Mouse (Mus musculus) thymus, adult 2 months (tissue): ENCODE measurements around the gene Ercc1. TPM values are rescaled to one million over a fixed set of nuclear protein-coding genes. Genes with fewer than 3 reads are reported as not detected.

Experiments used
- DNase-seq: peaks from one replicate; pipeline ENCODE4 v3.0.0; 2021
- H3K27ac ChIP-seq: fragments of 200-500 bp; 2 replicates; pipeline ENCODE4 v1.5.1; 2012; ENCODE audit warnings: low read length, control low read depth; ENCODE audit not compliant: control insufficient read depth, insufficient read depth
- H3K27me3 ChIP-seq: fragments of 200-500 bp; 2 replicates; pipeline ENCODE4 v1.6.1; 2012; ENCODE audit warnings: mild to moderate bottlenecking, low read length, moderate library complexity, mixed read lengths; ENCODE audit not compliant: control insufficient read depth, insufficient read depth
- H3K36me3 ChIP-seq: fragments of 200-500 bp; 2 replicates; pipeline ENCODE4 v1.6.1; 2012; ENCODE audit warnings: mild to moderate bottlenecking, low read length, moderate library complexity; ENCODE audit not compliant: control insufficient read depth, insufficient read depth
- H3K4me1 ChIP-seq: fragments of 200-500 bp; replicated peaks from 2 replicates; pipeline ENCODE4 v1.6.1; 2012; ENCODE audit warnings: low read length; ENCODE audit not compliant: control insufficient read depth, insufficient read depth
- H3K4me3 ChIP-seq: fragments of 200-500 bp; 2 replicates; pipeline ENCODE4 v1.5.1; 2012; ENCODE audit warnings: mild to moderate bottlenecking, low read length, control low read depth, moderate library complexity; ENCODE audit not compliant: control insufficient read depth, insufficient read depth
- CTCF ChIP-seq: fragments of 200-500 bp; IDR thresholded peaks from 2 replicates; pipeline ENCODE4 v1.5.1; 2012; ENCODE audit warnings: mild to moderate bottlenecking, control low read depth, low read length, moderate library complexity, borderline replicate concordance; ENCODE audit not compliant: control insufficient read depth, poor library complexity, insufficient read depth; ENCODE audit errors: extremely low read depth
- POLR2A ChIP-seq: fragments of 200-500 bp; IDR thresholded peaks from 2 replicates; pipeline ENCODE4 v1.6.1; 2012; ENCODE audit warnings: mild to moderate bottlenecking, low read length, control low read depth, moderate library complexity; ENCODE audit not compliant: control insufficient read depth, poor library complexity, insufficient read depth; ENCODE audit errors: extremely low read depth
- WGBS: fragments of 180-500 bp; shearing (Covaris S2); methylation state at CpG from one replicate; pipeline ENCODE4 v1.1.7; 2018; 5-methylcytosine and 5-hydroxymethylcytosine counted together
- polyA plus RNA-seq: library from polyadenylated mRNA; depleted of rRNA; stranded (reverse); fragments of >200 nt; gene quantifications from 2 replicates; pipeline ENCODE4 v1.2.3, GENCODE M21; 2012; rRNA removed

The Ercc1 gene
- polyA plus RNA-seq, 1 experiment: 63.6 TPM

- no peak for TF ChIP-seq CTCF
- H3K36me3 ChIP-seq: no peaks in the 10 kb centered on the region
- 54% methylated on average over 7 of the region's 7 CpGs for WGBS
These were observed 59.9 kb downstream of the Ercc1 start, which contains the start of gene Ckm for GRCm38 (mm10) chr7:19404476-19404875. Ckm (plus strand) TSS chr7:19404776.

GRCm38 (mm10) chr7:19405417-19405816, 60.8 kb downstream of the Ercc1 start:
- Histone ChIP-seq H3K27ac (no peak overlapping the region), H3K4me1 (peaks cover 15% of the 10 kb centered on the region), H3K36me3 (no peaks in the 10 kb centered on the region), H3K4me3 (no peak overlapping the region), H3K27me3 (no peaks in the 10 kb centered on the region)
- TF ChIP-seq POLR2A: no peak
- TF ChIP-seq CTCF: peak; percentile 86
- peak; percentile 87 for DNase-seq
- 2% methylated on average over 19 of the region's 19 CpGs for WGBS

More at GRCm38 (mm10) chr7:19404476-19404875, 59.9 kb downstream of the Ercc1 start, which contains the start of gene Ckm:
- H3K27me3 ChIP-seq: no peaks in the 10 kb centered on the region
- peaks cover 21% of the 10 kb centered on the region for H3K4me1 ChIP-seq
- DNase-seq: no peak
- no peak within 1 kb of the TSS for H3K27ac ChIP-seq
- H3K4me3 ChIP-seq: peak within 1 kb of the TSS; percentile 68

Other genes with a start within 250 kb of the Ercc1 start
- 0.24 and 0.31 TPM in 2 replicates for gene Gm4969, start 226.4 kb upstream of the Ercc1 start, polyA plus RNA-seq
- 29.2 and 30.1 TPM in 2 replicates for gene Fbxo46, start 224.9 kb upstream of the Ercc1 start, polyA plus RNA-seq
- gene Qpctl, start 195.5 kb upstream of the Ercc1 start, polyA plus RNA-seq: 15.3 and 18.2 TPM in 2 replicates
- 32.8 and 36.7 TPM in 2 replicates for gene Snrpd2, start 195.1 kb upstream of the Ercc1 start, polyA plus RNA-seq
- 0.73 and 0.79 TPM in 2 replicates for gene Gipr, start 178.7 kb upstream of the Ercc1 start, polyA plus RNA-seq
- 38.9 and 40.3 TPM in 2 replicates for gene Eml2, start 168.4 kb upstream of the Ercc1 start, polyA plus RNA-seq
- gene Gpr4, start 132.2 kb upstream of the Ercc1 start, polyA plus RNA-seq: 4.2 and 5.5 TPM in 2 replicates
- 46.5 and 46.7 TPM in 2 replicates for gene Opa3, start 116.4 kb upstream of the Ercc1 start, polyA plus RNA-seq
- 325 and 327 TPM in 2 replicates for gene Vasp, start 73.0 kb upstream of the Ercc1 start, polyA plus RNA-seq
- gene Ppm1n, start 64.7 kb upstream of the Ercc1 start, polyA plus RNA-seq: 0.57 and 0.63 TPM in 2 replicates
- 3.0 and 19.9 TPM in 2 replicates for gene Rtn2, start 62.2 kb upstream of the Ercc1 start, polyA plus RNA-seq
- gene Fosb, start 34.7 kb upstream of the Ercc1 start, polyA plus RNA-seq: 1.8 and 1.9 TPM in 2 replicates
- 7.5 and 8.0 TPM in 2 replicates for gene Cd3eap, start 14.7 kb downstream of the Ercc1 start, polyA plus RNA-seq
- gene Ppp1r13l, start 15.0 kb downstream of the Ercc1 start, polyA plus RNA-seq: 13.6 and 14.2 TPM in 2 replicates
- gene Ercc2, start 37.2 kb downstream of the Ercc1 start, polyA plus RNA-seq: 134 and 137 TPM in 2 replicates
- gene Klc3, start 59.3 kb downstream of the Ercc1 start, polyA plus RNA-seq: 73.1 and 87.0 TPM in 2 replicates
- gene Ckm, start 60.0 kb downstream of the Ercc1 start, polyA plus RNA-seq: 19.3 and 332 TPM in 2 replicates
- gene Mark4, start 114.0 kb downstream of the Ercc1 start, polyA plus RNA-seq: 36.3 and 48.8 TPM in 2 replicates
- gene Exoc3l2, start 118.6 kb downstream of the Ercc1 start, polyA plus RNA-seq: 0.94 and 1.0 TPM in 2 replicates
- gene Bloc1s3, start 163.6 kb downstream of the Ercc1 start, polyA plus RNA-seq: 13.2 and 15.5 TPM in 2 replicates
- 86.7 and 90.2 TPM in 2 replicates for gene Trappc6a, start 163.6 kb downstream of the Ercc1 start, polyA plus RNA-seq
- 1.1 and 1.2 TPM in 2 replicates for gene Nkpd1, start 173.1 kb downstream of the Ercc1 start, polyA plus RNA-seq
- gene Ppp1r37, start 218.3 kb downstream of the Ercc1 start, polyA plus RNA-seq: 130 and 137 TPM in 2 replicates
- 4.5 and 4.7 TPM in 2 replicates for gene Zfp296, start 232.5 kb downstream of the Ercc1 start, polyA plus RNA-seq
- gene Gemin7, start 232.8 kb downstream of the Ercc1 start, polyA plus RNA-seq: 121 and 130 TPM in 2 replicates